In the genomic region with DNA sequence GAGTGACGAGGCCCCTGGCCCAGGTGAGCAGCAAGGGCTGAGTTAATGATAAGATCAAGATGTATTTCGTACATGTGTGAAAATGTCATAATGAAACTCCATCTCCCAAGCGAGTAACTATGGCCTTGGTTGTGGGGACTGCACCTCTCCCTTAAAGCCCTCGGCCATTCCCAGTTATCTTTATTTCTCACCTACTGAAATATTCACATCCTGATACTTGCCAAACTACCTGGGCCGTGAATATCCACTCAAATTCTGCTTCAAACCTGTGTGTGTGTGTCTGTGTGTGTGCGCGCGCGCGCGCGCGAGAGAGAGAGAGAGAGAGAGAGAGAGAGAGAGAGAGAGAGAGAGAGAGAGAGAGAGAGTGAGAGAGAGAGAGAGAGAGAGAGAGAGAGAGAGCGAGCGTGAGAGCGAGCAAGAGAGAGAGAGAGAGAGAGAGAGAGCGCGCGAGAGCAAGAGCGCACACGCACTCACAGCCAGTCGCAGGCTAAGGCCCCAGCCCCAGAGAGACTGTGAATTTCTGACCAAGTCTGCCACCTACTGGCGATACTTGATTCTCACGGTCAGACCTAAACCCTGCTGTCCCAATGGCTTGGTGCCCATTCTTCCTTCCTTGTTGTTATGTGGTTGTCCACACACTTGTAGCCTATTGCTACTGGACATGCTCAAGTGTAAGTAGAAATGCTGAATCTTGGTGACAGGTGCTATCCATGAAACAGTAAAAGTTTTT, we compare ENCODE assay signal across 8 mouse cellular contexts. TPM values are rescaled to one million over a fixed set of nuclear protein-coding genes. Genes with fewer than 3 reads are reported as not detected.
A peak's percentile ranks its signal among the peaks of the same experiment; 100 is the strongest.
DNase-seq lines count a peak whose midpoint lies in the region; ATAC-seq lines count a peak whose summit lies in the region.

No protein-coding gene starts in this region.

- H3K9ac ChIP-seq in intestine, embryonic 14.5 days (ENCODE audit: low read length): no peak overlapping the region

- WGBS in intestine, embryonic 14.5 days: 40% methylated on average over 22 of the region's 24 CpGs

- H3K36me3 ChIP-seq in intestine, embryonic 14.5 days (ENCODE audit: control insufficient read depth, insufficient read depth, low read length): no peaks in the 10 kb centered on the region

- DNase-seq in adrenal gland, adult 18-20 months (ENCODE audit: low spot score in 2 of 2): peak; percentile 79 to 83
- peak; percentile 92 for DNase-seq in embryo, embryonic 11 days
- DNase-seq in gastrocnemius, postnatal 36 days: peak; percentile 61 to 83
- DNase-seq in intestine, embryonic 14.5 days (ENCODE audit: low spot score): peak; percentile 94
- peak; percentile 88 to 92 for DNase-seq in left cerebral cortex, postnatal 10 days (ENCODE audit: extremely low spot score in 1 of 2, low spot score in 2 of 2)
- peak; percentile 85 for DNase-seq in right cerebral cortex, postnatal 14 days
- peak; percentile 78 for DNase-seq in urinary bladder, postnatal 25 days (ENCODE audit: low spot score)

- no peaks in the 10 kb centered on the region for H3K4me1 ChIP-seq in intestine, embryonic 14.5 days (replicated peaks; ENCODE audit: control insufficient read depth, insufficient read depth, low read length)

- intact Hi-C loops in gastrocnemius, postnatal 36 days (cut with DNase I): no loop called here
- intact Hi-C loops in left cerebral cortex, postnatal 10 days (cut with DNase I): no loop called here

- H3K27ac ChIP-seq in intestine, embryonic 14.5 days (ENCODE audit: low read depth): no peak overlapping the region

- peak; percentile 95 for ATAC-seq in intestine, embryonic 14.5 days (replicated peaks; ENCODE audit: low FRiP score, low TSS enrichment, low read depth)
- peak; percentile 94 for ATAC-seq in megakaryocyte-erythroid progenitor cell, adult 5-6 weeks (replicated peaks; ENCODE audit: low FRiP score, low TSS enrichment, poor library complexity, severe bottlenecking)

- H3K27me3 ChIP-seq in intestine, embryonic 14.5 days (replicated peaks; ENCODE audit: control insufficient read depth, insufficient read depth, low read length): no peaks in the 10 kb centered on the region

- no peak overlapping the region for H3K4me3 ChIP-seq in intestine, embryonic 14.5 days (ENCODE audit: low read depth, low read length)

- 0 out of 2 replicates have a peak, but pooled peaks cover 3% of the 10 kb centered on the region for H3K9me3 ChIP-seq in intestine, embryonic 14.5 days (ENCODE audit: control insufficient read depth, low read length)

- no peak overlapping the region for H3K4me2 ChIP-seq in intestine, embryonic 14.5 days (ENCODE audit: low read length)

RNA-seq across cellular contexts. Expression of a gene that starts 21.6 kb away (rescaled TPM):
- total RNA-seq in adrenal gland, adult 18-20 months (2021): under 1 TPM; 0.20 to 0.35 TPM
- under 1 TPM; 0.32 to 0.74 TPM for total RNA-seq in gastrocnemius, postnatal 36 days (2021)
- polyA plus RNA-seq in intestine, embryonic 14.5 days (2014; fragmentation: Nextera tagmentation; extraction: Ambion mirVana): 0.13 TPM in 1 of 2 replicates, not detected in the other
- total RNA-seq in left cerebral cortex, postnatal 10 days (2021): under 1 TPM; 0.32 to 0.34 TPM
- total RNA-seq in megakaryocyte-erythroid progenitor cell, adult 5-6 weeks (2014; fragmentation: Nextera tagmentation): not detected in 2 replicates
- total RNA-seq in megakaryocyte-erythroid progenitor cell, adult 5-6 weeks (2017): not detected in 2 replicates

RNA-seq across cellular contexts. Expression of a gene that starts 29.0 kb away (rescaled TPM):
- 10 to 100 TPM; 46.7 to 72.0 TPM for total RNA-seq in adrenal gland, adult 18-20 months (2021)
- 10 to 100 TPM in 1 of 2 experiments, 1 to 10 TPM in 1; 8.5 to 11.5 TPM for total RNA-seq in gastrocnemius, postnatal 36 days (2021)
- polyA plus RNA-seq in intestine, embryonic 14.5 days (2014; fragmentation: Nextera tagmentation; extraction: Ambion mirVana): 60.7 and 71.1 TPM in 2 replicates
- total RNA-seq in left cerebral cortex, postnatal 10 days (2021): 10 to 100 TPM; 57.1 to 57.5 TPM
- total RNA-seq in megakaryocyte-erythroid progenitor cell, adult 5-6 weeks (2014; fragmentation: Nextera tagmentation): 103 and 125 TPM in 2 replicates
- 85.8 and 94.4 TPM in 2 replicates for total RNA-seq in megakaryocyte-erythroid progenitor cell, adult 5-6 weeks (2017)
